Mouse (Mus musculus) ovary, postnatal 14 days (tissue): ENCODE data around the gene Arhgef7.
A peak's percentile ranks its signal among the peaks of the same experiment; 100 is the strongest.

Experiments
- DNase-seq: peaks from one replicate; pipeline ENCODE4 v3.0.0; 2022; ENCODE audit warnings: low spot score

Arhgef7 gene

DNA sequence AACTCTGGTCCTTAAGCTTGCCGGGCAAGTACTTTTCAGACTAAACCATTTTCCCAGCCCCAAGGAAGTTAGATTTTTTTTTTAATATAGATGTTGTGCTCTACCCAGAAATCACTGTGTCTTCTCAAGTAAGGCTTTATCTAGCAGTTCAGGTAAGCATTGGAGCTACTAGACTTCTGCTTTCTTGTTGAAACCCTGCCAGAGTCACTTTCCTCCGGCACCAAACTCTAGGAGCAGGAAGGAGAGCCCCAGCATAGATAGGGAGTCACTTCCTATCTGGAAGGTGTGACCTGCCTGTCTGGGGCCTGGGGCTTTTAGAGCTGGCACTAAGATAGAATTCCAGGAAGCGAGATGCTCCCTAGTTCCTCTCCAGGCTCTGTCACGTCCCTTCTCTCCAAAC lies 10.3 kb upstream of the Arhgef7 start:
- no peak for DNase-seq

DNA sequence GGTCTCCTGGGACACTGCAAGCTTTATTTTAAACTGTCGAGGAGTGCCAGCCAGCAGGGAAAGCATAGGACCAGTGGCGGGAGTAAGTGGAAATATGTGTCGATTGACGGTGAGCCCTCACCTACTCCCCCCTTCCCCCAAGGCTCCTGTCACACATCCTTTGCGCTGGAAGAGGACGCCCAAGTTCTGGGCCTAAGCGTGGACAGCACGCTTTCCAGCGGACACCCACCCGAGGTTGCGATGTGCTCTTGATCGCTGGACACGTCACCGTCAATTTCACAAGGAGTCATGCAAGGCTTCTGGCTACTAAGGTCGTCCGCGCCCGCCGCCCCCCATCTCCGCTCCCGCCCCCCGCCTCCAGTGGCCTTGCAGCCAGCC lies 259 bp upstream of the Arhgef7 start:
- no peak for DNase-seq

DNA sequence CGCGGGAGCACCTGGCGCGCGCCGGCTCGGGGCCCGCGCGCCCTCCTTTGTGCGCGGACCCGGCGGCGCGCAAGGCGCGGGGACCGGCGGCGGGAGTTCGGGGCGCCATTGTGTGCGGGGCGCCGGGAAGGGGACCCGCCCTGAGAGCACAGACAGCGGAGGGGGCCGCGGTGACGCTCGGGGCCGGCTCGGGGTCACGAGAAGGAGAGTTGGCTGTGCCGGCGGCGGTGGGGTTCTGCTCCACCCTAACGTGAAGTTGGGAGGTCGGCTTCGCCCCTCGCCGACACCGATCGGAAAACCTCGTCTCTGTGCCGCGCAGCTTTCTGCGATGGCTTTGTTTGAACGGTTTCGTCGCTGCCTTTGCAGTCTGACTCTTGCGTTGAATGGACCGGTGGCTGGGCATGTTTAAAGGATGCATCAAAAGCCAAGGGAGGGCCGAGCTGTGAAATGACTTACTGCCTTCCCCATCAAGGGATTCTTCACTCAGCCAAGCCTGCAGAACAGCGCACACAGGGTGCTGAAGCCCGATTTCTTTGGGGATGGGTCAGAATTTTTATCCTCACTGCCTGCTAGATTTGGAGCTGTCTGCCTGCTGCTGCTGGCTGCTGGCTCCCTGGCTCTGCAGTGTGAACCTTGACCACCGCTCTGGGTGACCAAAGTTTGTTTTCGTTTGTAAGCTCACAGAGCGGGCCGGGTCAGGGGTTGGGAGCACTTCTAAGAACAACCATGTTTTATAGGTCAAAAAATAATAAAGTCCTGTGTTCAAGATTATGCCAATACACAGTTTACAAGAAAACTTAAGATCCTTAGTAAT lies 1.2 kb downstream of the Arhgef7 start:
- DNase-seq, result no peak

DNA sequence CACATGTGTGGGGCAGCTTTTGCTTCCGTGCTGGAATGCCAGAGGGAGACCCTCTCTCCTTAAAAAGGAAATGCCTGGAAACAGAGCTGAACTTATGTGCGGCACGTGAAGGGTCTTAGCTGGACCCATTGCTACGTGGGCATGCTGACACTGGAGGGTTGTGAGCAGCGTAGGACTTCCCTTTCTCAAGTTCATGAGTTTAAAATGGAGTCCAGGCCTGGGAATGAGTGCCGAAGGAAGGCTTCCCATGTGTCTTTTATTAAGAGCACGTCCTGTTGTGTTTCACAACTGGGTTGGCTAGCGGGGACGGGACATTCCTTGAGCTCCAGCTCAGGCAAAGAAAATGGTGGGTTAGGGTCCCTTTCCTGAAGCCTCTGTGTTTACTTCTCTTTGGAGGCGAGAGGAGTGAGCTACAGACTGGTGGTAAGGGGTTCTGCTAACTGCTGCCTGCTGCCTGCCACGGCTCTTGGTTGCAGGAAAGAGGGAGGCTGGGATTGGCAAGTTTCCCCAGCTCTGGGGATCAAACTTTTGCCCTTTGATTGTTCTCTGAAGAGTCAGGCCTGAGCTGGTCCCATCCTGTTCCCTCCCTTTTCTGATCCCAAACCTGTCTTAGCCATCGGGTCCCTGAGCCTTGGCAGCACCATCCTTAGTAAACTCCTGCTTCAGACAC lies 2.9 kb downstream of the Arhgef7 start:
- DNase-seq, result no peak

DNA sequence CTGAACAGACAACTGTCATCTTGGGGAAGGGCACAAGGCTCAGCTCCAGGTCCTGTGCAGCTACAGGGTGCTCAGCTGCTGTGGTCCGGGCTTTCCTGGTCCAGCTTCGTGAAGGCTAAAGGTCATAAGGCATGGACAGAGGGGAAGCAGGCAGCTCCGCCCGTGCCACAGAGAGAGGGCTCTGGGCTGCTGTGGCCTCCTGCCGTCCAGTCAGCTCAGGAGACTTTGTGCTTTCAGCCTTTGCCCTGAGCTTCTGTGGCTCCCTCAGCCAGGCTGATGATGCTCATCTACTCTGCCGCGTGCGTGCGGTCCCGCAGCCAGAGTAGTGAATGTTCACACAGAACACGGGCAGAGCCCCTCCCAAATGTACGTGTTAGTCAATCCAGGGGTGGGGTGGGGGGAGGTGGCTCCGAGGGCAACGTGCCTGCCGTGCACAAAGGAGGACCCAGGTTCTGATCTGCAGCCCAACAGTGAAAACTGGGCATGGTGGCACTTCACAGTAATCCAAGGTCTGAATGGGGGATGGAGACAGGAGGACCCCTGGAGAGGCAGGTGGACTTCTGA lies 8.2 kb downstream of the Arhgef7 start:
- no peak for DNase-seq

DNA sequence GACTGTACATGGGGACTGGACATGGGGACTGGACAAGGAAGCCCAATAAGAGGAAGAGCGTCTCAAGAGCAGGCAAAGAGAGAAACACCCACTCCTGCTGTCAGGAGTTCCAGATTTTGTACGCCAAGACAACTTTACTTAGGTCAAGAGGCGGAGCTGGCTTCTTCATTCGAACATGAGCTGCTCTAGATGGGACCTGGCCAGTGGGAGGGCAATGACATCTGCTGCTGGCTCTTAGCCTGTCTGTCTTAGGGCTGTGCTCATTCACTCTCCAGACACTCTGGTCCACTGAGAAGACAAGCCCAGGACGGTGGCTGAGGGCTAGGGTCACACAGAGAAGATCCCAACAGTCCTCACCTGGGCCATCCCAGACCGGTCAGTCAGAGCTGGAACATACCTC lies 9.6 kb downstream of the Arhgef7 start:
- no peak for DNase-seq

DNA sequence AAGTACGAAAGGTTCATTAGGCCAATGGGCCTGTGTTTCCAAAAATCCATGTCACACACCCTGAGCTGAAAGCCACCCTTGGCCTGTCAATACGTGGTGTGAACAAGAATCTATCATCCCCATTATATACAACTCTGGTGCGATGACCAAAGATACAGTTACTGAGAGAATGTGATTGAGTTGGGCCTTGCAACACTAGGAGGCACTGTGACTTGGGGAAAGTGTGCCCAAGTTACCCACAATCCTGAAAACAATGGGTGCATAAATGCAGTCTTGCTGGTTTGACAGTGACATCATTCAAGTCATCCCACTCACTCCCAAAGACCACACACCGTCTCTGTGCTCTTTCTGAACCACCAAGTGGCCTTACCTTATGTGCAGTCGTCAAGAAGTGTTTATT lies 11.6 kb downstream of the Arhgef7 start:
- no peak for DNase-seq

DNA sequence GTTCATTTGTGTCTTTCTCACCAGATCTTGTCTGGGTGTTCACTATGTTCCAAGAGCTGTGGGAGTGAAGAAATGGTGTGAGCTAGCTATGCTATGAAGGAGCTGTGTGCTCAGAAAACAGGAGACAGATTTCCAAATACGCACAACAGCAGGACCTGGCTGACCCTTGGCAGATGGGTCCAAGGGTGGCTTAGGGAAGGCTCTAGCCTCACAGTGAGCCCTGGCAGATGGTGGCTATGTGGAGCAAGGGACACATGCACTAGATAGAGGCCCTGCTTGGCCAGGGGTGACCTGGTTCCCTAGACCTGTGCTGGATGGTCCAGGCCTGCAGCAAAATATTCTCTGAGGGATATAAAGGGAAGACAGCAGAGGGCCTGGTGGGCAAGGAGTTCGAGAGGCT lies 13.3 kb downstream of the Arhgef7 start:
- DNase-seq, result no peak

DNA sequence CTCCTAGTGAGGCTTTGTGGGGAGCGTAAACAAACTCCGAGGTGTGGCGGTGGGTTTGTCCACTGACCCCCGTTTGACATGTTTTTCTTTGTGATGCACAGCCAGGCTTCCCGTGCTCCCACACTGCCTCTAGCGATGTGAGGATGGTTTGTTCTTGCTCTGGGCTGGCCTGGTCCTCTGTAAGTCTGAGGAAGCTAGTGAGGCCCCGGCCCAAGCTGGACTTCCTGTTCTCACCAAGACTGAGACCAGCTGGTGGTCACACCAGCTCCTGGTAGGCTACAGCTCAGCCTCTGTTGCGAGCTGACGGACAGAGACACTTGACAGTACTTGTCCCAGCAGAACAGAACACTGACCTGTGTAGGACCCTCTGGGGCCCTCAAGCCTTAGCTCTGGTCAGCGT lies 16.1 kb downstream of the Arhgef7 start:
- no peak for DNase-seq

DNA sequence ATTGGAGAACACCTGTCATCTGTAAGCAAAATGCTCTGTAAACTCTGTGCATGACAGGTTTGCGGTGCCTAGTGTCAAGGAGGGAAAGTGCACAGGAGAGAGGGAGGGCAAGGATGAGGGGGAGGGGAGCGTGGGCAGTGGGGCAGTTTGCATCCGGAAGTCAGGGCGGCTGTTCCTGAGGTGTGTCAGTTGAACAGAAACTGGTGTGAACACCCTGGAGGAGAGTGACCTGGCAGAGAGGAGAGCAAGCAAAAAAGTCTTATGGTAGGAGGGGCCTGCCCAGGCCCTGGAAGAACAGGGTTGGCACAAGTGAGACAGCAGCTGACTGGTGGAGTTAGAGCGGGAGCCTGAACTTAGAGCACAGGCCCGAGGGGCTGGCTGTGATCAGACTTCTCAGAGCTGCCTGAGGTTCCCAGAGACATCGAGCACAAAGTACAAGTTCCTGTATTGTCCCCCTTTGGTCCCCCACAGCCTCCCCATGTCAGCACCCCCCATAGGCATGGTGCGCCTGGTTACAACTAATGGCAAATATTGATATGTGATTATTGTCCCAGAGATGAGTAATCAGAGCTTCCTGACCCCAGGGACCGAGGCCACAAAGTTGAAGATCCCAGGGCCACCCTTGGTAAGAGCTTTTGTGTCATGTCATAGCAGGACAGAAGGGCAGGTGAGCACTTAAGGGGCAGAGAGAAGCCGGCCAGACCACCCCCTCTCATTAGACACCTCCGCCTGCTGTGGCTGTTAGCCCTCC lies 19.5 kb downstream of the Arhgef7 start:
- DNase-seq, result no peak

DNA sequence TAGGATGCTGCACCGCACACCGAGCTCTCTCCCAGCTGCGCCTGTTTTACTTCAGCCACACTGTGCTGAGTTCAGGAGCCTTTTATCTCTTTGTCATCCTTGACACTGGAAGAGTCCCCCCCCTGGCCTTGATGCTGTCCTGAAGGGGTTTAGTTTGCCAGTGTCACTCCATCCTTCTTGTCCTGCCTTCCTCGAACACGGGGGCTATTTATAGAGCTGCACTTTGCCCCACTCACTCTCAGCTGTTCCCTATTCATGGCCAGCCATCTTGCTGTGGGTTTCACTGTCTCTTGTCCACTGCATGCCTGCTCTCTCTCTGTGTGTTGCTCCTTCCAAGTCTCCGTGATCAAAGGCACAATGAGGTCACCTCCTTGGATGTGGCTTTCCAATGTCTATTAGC lies 22.0 kb downstream of the Arhgef7 start:
- no peak for DNase-seq

DNA sequence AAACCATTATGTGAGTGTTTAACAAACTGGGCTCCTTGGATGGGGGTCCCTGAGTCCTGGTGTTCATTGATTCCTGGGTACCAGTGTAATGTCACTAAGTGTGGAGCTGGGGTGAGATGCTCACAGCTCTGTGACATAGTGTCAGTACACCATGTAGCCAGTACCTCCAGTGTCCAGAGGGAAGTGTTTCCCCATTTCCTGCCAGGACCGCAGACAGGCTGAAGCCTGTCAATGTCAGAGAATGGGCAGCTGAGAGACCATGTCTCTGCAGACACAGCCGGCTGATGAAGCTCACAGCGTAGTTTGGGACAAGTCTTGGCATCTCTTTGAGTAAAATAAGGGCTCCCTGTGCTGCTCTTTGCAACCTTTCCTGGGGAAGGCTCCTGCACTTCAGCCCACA lies 24.8 kb downstream of the Arhgef7 start:
- no peak for DNase-seq

DNA sequence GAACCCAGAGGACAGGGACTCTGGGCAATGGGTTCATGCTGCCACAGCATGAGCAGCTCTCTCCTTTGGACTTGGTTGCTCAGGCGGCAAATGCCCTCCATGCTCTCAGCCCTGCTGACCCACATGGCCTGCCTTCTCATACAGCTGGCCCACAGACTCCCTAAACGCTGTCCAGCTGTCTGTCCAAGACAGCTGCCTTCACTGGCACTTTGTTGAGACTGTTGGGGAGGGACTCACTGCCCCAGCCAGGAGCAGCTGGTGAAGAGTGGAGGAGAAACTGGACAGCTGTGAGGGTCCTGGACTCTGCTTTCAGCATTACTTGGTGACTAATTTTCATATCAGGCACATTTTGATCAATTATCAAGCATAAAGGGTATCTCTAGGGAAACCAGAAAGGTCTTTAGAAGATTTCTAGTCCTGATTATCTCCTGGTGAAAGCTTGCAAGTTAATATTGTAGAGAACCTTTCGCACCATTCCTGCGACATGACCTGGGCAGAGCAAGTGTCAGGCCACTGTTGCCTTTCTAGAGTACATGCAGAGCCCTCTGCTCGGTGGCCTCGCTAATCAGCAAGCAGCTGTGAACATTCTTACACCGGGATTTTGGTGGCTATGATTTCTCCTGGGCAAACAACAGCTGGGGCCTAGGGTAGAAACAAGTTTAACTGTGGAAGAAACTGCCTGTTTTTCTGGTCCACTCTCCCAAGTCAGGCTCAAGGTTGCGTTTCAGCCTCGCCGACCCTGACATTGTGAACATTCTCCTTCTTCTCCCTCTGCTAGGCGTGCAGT lies 25.8 kb downstream of the Arhgef7 start:
- DNase-seq, result no peak

DNA sequence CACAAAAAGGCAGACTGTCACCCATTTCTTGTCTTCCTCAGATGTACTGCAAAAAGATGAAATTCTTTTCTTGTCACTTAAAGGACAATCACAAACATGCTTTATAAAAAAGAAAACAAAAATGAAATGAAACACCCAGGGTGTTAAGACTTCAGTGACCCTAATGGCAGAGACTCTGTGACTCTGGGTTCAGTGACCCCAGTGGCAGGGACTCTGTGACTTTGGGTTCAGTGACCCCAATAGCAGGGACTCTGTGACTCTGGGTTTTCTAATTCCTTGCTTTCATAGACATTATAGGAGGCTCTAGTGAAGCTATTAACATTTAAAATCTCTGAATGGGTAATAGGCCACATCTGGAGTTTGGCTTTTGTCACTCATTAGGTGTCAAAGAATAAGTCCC lies 27.2 kb downstream of the Arhgef7 start:
- no peak for DNase-seq

DNA sequence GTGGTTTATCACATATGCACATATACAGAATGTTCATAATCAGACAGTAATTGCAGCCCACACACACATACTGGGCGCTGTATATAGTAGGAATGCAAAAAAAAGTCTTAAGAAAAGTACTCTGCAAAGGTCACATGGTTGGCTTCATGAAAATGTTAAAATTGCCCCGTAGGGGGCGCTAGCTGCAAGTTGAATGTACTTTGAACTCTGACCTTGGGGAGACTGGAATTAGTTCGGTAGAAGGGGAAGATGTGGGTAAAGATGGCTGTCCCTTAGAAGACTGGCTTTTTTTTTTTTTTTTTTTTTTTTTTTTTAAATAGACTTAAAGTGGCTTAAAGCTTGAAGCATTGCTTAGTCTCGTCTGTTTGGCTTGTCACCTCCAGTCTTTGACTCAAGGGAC lies 28.4 kb downstream of the Arhgef7 start:
- peak; percentile 68 for DNase-seq

DNA sequence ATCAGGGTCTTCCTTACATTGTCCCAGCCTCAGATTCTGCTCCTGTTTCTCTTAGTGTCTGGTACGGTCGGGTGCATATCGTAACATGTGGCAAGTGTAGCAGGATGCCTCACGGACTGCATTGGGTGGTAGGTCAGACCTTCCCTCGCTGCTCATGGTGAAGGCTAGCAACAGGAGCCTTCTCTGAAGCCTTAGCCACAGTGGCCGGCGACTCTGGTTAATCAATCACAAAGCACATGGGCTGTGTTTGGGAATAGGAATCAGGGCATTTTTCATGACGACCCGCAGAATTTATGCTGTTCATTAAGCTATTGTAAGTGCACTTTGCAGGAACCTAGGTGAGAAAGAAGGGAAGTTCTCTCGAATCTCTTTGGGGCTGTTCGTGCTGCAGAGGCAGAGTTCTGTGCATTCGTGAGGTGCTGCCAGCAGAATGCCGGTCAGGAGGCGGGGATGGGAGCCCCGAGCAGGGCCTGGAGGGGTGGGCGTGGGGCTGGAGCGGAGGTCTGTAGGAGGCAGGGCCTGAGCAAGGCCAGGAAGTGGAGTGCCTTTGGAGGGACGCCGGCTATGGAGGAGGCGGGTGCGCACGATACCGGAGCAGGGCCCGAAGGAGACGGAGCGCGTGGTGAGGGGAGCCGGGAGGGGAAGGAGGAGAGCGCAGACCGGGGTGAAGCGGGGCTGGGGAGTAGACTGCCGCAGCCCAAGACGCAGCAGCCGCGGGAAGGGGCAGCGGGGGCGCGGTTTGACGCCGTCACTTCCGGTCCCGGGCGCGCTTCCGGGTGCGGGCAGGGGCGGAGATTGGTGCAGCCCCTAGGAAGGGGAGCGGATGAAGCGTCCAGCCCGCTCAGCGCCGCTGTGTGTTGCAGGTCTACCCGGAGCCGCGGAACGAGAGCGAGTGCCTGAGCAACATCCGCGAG lies 30.3 kb downstream of the Arhgef7 start:
- DNase-seq, result peak; percentile 92

DNA sequence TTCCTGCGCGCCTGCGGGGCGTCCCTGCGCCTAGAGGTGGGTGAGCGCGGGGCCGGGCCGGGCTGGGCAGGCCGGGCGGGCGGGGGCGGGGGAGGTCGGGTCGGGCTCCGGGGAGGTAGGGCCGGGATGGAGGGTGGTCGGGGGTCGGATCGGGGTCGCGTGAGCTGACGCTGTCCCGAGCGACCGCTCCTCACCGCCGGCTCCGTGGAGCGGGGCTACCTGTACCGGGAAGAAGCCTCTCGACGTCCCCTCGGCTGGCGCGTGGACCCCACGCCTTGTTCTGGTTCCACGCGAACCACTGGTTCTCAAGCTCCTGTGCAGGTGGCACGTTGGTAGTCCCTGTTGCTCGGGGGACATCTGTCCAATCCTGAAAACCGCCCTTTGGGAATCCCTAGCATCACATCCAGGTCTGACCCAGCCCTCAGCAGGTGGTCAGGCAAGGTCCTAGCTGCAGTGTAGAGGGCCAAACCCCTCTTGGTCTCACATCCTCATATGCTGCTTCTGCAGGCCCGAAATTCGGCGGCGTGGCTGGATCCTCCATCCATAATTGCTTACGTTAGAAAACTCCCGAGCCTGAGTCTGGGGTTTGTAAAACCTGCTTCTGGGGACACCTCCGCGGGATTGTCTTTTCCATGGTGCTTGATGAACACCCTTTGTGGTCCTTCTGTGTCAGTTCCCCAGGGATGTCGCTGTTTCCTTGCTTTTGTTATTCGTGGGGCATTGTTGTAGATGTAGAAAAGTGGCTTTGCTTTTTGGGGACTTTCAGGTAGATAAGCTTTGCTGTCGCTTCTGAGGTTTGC lies 31.2 kb downstream of the Arhgef7 start:
- DNase-seq, result peak; percentile 10

DNA sequence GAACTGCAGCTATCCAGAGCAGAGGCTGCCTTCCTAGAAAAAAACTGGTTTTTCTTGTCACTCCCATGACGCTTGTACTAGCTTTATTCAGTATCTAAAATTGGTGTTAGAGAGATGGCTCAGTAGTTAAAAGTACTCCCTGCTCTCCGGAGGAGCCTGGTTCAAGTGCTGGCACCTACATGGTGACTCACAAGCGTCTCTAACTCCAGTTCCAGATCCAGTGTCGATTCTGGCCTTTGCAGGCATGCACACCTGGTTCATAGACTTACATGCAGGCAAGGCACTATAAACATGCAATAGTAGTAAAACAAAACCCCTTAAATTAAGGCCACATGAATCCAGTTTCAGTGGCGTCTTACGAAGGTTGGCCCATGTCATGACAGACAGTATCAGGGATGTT lies 34.0 kb downstream of the Arhgef7 start:
- no peak for DNase-seq

DNA sequence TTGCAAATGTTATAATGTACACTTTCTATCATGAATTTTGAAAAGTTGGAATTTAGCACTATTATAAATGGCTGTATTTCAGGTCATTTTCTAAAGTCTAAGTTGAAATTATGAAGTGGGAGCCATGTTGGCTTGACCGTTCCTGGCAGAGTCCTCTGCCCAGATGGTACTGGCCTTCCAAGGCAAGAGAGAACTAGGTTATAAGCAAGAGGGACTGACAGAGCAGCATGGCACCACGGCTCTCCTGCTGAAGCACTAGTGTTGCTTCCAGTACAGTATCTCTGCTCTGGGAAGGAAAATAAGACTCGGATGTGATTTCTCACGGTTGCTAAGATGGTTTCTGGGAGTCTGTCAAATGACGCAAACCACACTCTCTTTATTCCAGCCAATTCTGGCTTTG lies 34.5 kb downstream of the Arhgef7 start:
- no peak for DNase-seq

DNA sequence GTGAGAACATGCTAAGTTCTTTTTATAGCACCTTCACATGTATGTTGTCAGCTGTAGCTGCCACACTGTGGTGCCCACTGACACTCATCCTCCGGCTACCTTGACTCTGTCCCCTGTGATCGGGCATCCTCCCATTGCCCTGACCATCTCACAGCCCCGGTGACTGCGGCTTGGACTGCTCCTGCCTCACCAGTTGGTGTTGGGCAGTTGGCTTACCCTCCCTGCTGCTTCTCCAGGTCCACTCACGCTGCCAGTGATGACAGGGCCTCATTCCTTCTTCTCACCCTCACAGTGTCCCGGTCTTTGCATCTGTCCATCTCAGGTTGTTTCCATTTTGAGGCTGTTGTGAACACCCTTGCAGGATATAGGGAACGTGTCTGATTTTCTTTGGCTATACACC lies 35.3 kb downstream of the Arhgef7 start:
- DNase-seq, result no peak
